13 mouse cellular contexts compared by ENCODE assay signal in the genomic region with DNA sequence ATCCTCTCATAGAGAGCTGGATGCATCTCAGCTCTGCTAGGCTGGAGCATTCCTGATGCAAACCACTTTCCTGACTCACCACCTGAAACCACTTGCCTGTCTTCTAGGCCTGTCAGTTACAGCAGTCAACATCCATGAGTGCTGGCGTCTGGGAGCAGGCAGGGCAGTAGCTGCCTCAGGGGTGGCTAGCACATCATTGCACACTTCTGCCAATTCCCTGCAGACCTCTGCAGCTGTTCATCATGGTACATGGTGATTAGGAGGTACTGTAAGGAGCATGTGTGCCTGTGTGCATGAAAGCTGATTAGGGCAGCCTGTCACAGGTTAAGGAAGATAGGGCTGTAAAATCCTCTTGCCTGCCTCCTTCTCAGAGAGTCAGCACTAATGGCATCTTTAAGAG.
DNase-seq lines count a peak whose midpoint lies in the region; ATAC-seq and TF ChIP-seq lines count a peak whose summit lies in the region.
"Had no signal": no experiment of that assay in that cellular context is flagged by ENCODE, and none has a peak within 500 bp of the region (broad histone marks: within the 10 kb centered on the region; RNA-seq: fewer than 3 reads in every experiment).

No protein-coding gene starts in this region.

- 57% methylated on average over 1 of the region's 1 CpGs for WGBS in lung, embryonic 14.5 days
- 72% methylated on average over 1 of the region's 1 CpGs for WGBS in lung, adult 2 months

- no peak for TF ChIP-seq POLR2A in lung, adult 2 months (IDR thresholded peaks at IDR 0.05; ENCODE audit: borderline replicate concordance, extremely low read depth, low read depth, low read length)

- no peak for DNase-seq in lung, embryonic 14.5 days
- DNase-seq in lung, postnatal 36 days: no peak
- peak; percentile 50 for DNase-seq in retina, adult 2 months (ENCODE audit: low read depth, low spot score)
- DNase-seq in lung, adult 2 months: no peak
- no peak for DNase-seq in right cerebral cortex, postnatal 14 days
- DNase-seq in urinary bladder, postnatal 10 days (ENCODE audit: low spot score): no peak
- DNase-seq: cerebellum, adult 9-11 months; thymus, postnatal 4 days had no signal

- no peak for TF ChIP-seq CTCF in lung, embryonic 14.5 days (IDR thresholded peaks at IDR 0.05; ENCODE audit: low read depth)
- TF ChIP-seq CTCF in lung, adult 2 months (IDR thresholded peaks at IDR 0.05; ENCODE audit: insufficient read depth, low read length): no peak

- peaks cover 7% of the 10 kb centered on the region; the same call in 1 of the 2 replicates for H3K36me3 ChIP-seq in lung, embryonic 14.5 days (ENCODE audit: insufficient read depth)

- H3K27ac ChIP-seq in lung, embryonic 14.5 days (ENCODE audit: low read depth): no peak overlapping the region
- H3K27ac ChIP-seq: macrophage had no signal

- no peak overlapping the region for H3K4me3 ChIP-seq in lung, embryonic 14.5 days (ENCODE audit: low read depth, low read length)
- no peak overlapping the region for H3K4me3 ChIP-seq in lung, adult 2 months (replicated peaks; ENCODE audit: extremely low read depth, low read depth, low read length)

- no peaks in the 10 kb centered on the region for H3K4me1 ChIP-seq in lung, embryonic 14.5 days (ENCODE audit: insufficient read depth)
- no peaks in the 10 kb centered on the region for H3K4me1 ChIP-seq in lung, adult 2 months (ENCODE audit: control insufficient read depth, insufficient read depth, low read length)

- H3K27me3 ChIP-seq in lung, embryonic 14.5 days (ENCODE audit: insufficient read depth, low read length): no peaks in the 10 kb centered on the region

- H3K9ac ChIP-seq in lung, embryonic 14.5 days: no peak overlapping the region

- H3K9me3 ChIP-seq in lung, embryonic 14.5 days (ENCODE audit: low read depth, low read length): no peaks in the 10 kb centered on the region

- no peak overlapping the region for H3K4me2 ChIP-seq in lung, embryonic 14.5 days

- 0 out of 2 replicates have a peak, but pooled peaks have one; percentile 28 for ATAC-seq in lung, embryonic 14.5 days (ENCODE audit: insufficient read depth)
- ATAC-seq in hematopoietic stem cell, adult 5-6 weeks (replicated peaks in 1 of 2; ENCODE audit: insufficient read depth in 1 of 2, low FRiP score in 2 of 2, low TSS enrichment in 1 of 2, low read depth in 1 of 2, poor library complexity in 2 of 2, severe bottlenecking in 2 of 2): peak; percentile 17 to 25; a peak in 1 of 4 replicates
- peak; percentile 35 for ATAC-seq in megakaryocyte, adult 5-6 weeks (ENCODE audit: poor library complexity, severe bottlenecking)
- ATAC-seq: activated CD4-positive, CD25-positive, alpha-beta regulatory T cell, adult 4 months; CD4-positive, CD25-positive, alpha-beta regulatory T cell, adult 4 months had no signal
